Mouse (Mus musculus) urinary bladder, postnatal 0 days (tissue): ENCODE measurements around the gene Olfr132. TPM values are rescaled to one million over a fixed set of nuclear protein-coding genes. Genes with fewer than 3 reads are reported as not detected.

Experiments
- polyA plus RNA-seq: library from polyadenylated mRNA; unstranded; fragments of >200 nt; fragmentation: Nextera tagmentation; extraction: Ambion mirVana; gene quantifications from 2 replicates; pipeline ENCODE4 v1.2.1, GENCODE M21; 2015

The Olfr132 gene
- polyA plus RNA-seq = not detected in 2 replicates

DNA sequence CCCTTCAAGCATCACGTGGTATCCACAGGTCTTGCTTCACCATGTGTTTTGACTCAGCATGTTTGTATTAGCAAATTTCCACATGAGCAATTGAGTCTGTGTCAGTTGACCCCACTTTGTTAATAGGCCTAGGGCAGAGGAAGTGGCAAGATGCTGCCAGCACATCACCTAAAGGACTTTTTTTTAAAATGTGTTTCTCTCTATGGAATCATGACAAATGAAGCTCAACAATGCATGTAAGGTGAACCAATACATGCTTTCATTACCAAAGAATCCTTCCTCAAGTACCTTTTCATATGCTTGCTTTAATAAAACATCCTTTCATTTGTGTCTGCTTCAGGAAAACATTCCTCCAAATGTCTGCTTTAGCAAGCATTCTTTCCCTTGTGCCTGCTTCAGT is at the start of gene Olfr132:
Gene Olfr132 (minus strand): TSS at position 101 of the 400 bp plus-strand sequence.

GRCm38 (mm10) chr17:38171088-38171487 is 36.8 kb upstream of the Olfr132 start, which contains the start of gene Olfr134:
Olfr134 (plus strand) TSS chr17:38171388.

DNA sequence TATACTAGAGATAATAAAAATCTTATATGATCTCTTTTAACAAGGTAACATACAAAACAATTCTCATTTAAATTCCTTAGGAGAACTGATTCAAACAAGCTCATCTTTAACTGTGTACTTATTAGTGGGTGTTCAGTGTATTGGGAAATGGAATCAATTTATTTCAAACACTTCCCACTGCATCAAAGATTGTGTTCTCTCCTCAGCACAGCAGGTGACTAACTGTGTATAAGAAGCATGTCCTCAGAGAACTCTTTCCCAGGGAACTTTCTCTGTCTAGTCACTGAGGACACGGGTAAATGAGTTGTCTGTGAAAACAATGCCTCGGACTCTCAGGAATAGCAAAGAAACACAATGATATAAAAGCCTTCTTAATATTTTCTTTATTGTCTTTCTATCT is 10.7 kb upstream of the Olfr132 start, which contains the start of gene Olfr133:
Gene Olfr133 (plus strand): TSS at position 301 of the 400 bp plus-strand sequence.

DNA sequence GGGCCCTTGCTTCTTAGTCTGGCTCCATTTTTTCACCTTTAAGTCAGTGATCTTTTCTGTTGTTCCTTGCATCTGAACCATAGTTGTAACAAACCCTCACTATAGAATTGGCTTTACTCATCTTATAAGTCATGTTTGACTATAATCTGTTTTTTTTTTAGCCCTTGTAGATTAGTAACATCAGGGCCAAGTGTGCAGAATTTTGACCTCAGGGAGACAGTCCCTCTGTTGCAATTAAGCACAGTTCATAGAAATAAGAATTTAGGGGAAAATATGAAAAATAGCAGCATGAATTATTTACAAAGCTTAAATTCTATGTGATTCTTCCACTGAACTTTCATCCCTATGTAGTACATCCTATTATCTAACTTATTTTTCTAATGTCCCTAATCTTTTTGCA is 45.7 kb downstream of the Olfr132 start, which contains the start of gene Olfr131:
Gene Olfr131 (minus strand): TSS at position 101 of the 400 bp plus-strand sequence.

Other genes starting within 250 kb of the Olfr132 start
- not detected in 2 replicates for gene Olfr127, start 234.1 kb downstream of the Olfr132 start, polyA plus RNA-seq
- gene Olfr128, start 214.0 kb downstream of the Olfr132 start, polyA plus RNA-seq = not detected in 2 replicates
- gene Olfr761, start 181.4 kb downstream of the Olfr132 start, polyA plus RNA-seq = not detected in 2 replicates
- gene Olfr129, start 74.4 kb downstream of the Olfr132 start, polyA plus RNA-seq = not detected in 2 replicates
- not detected in 2 replicates for gene Olfr130, start 70.6 kb downstream of the Olfr132 start, polyA plus RNA-seq
- gene Olfr131, start 45.8 kb downstream of the Olfr132 start, polyA plus RNA-seq = not detected in 2 replicates
- gene Olfr133, start 10.8 kb upstream of the Olfr132 start, polyA plus RNA-seq = not detected in 2 replicates
- gene Olfr134, start 36.9 kb upstream of the Olfr132 start, polyA plus RNA-seq = not detected in 2 replicates
- not detected in 2 replicates for gene Olfr135, start 69.8 kb upstream of the Olfr132 start, polyA plus RNA-seq
- gene Olfr138, start 126.5 kb upstream of the Olfr132 start, polyA plus RNA-seq = not detected in 2 replicates
- not detected in 2 replicates for gene Olfr137, start 173.0 kb upstream of the Olfr132 start, polyA plus RNA-seq
- not detected in 2 replicates for gene Olfr136, start 195.3 kb upstream of the Olfr132 start, polyA plus RNA-seq